Mouse (Mus musculus) megakaryocyte, embryonic 14.5 days (primary cell): ENCODE results near the gene Igsf9. TPM values are rescaled to one million over a fixed set of nuclear protein-coding genes. Genes with fewer than 3 reads are reported as not detected.

Source experiments
- H3K27me3 ChIP-seq: replicated peaks from 2 replicates; pipeline ENCODE3; 2012; ENCODE audit warnings: inconsistent platforms
- H3K36me3 ChIP-seq: replicated peaks from 2 replicates; pipeline ENCODE3; 2012; ENCODE audit warnings: low read length, inconsistent platforms, mixed read lengths
- H3K4me1 ChIP-seq: 2 replicates; pipeline ENCODE4 v1.6.1; 2012; ENCODE audit warnings: inconsistent platforms
- H3K4me3 ChIP-seq: replicated peaks from 2 replicates; pipeline ENCODE3; 2012; ENCODE audit warnings: moderate library complexity, mild to moderate bottlenecking, inconsistent platforms
- H3K9me3 ChIP-seq: 2 replicates; pipeline ENCODE4 v1.6.1; 2012; ENCODE audit warnings: inconsistent platforms
- FLI1 ChIP-seq: IDR thresholded peaks from 2 replicates; pipeline ENCODE4 v1.6.1; 2012; ENCODE audit warnings: low read length, inconsistent platforms, mixed read lengths
- GATA1 ChIP-seq: IDR thresholded peaks from 3 replicates; pipeline ENCODE4 v1.6.1; 2012; ENCODE audit warnings: mixed read lengths, low read length, inconsistent platforms, borderline replicate concordance
- polyA plus RNA-seq: library from polyadenylated mRNA; stranded (reverse); fragments of >175 nt; gene quantifications from 2 replicates; pipeline ENCODE4 v1.2.3, GENCODE M21; 2012; ENCODE audit warnings: low replicate concordance; ENCODE audit not compliant: insufficient read depth

The Igsf9 gene
- polyA plus RNA-seq, 1 experiment = 0.41 TPM

DNA sequence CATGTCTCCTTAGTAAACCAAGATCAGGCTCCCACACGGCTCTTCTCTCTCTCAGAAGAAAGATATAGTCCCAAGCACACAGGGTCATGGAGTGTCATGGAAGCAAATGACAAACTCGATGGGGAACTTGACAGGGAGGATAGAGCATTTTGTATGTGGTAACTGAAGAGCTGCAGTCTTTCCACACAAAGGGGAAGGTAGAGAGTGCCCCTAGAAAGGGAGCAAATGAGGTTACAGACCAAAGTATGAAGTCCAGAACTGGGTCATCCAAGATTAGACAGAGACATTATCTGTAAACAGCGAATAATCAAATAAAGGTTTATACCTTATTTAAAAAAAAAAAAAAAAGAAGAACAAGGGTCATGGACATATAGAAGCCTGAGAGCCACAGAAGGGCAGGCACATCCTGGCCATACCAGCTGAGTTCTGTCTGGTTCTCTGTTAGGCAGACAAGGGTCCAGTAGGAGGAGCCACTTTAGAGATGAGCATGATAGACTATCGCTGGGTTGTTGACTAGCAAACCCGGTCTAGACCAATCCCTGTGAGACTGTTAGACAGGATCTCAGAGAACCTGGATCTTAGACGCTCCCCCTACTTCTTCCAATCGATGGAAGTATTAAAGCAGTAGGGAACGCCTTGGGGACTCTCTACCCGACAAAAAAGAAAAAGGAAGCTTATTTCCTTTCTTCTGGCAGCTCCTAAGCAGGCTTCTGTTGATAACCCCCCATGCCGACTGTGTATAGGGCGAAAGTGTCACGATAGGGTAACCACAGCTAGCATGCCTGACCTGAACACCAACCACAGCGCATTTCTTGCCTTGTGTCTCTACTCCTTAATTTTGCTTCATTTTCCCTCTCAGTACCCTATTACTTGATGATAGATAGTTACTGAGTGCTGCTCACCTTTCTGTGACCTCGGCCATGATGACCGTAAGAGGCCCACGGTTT is 17.9 kb upstream of the Igsf9 start:
- Histone ChIP-seq H3K36me3 (no peaks in the 10 kb centered on the region), H3K4me1 (peaks cover 26% of the 10 kb centered on the region), H3K4me3 (peak overlapping the region; percentile 62), H3K9me3 (no peaks in the 10 kb centered on the region), H3K27me3 (peaks cover 9% of the 10 kb centered on the region)
- TF ChIP-seq FLI1 (no peak), GATA1 (no peak)

- Histone ChIP-seq H3K4me3 (no peak overlapping the region), H3K36me3 (no peaks in the 10 kb centered on the region), H3K9me3 (no peaks in the 10 kb centered on the region), H3K4me1 (peaks cover 14% of the 10 kb centered on the region), H3K27me3 (peaks cover 17% of the 10 kb centered on the region)
- TF ChIP-seq FLI1 (no peak), GATA1 (no peak)
Observed at GRCm38 (mm10) chr1:172468301-172468877, 13.2 kb upstream of the Igsf9 start.

DNA sequence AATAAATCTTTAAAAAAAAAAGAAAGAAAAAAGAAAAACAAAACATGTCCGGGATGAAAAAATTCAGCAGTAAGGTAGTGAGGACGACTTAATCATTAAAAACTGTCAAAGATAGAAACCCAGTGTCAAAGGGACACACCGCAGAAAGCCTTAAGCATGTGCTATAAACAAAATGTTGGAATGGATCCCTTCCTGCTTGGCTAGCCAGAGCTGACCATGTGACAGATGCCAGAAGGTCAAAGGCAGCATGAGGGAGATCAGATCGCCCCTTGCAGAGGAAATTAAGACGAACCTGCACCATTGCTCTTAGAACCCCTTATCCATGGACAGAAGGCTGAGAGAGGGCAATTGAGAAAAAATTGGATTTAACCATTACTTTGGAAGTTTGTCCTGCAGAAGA is 12.2 kb upstream of the Igsf9 start:
- Histone ChIP-seq H3K27me3 (peaks cover 18% of the 10 kb centered on the region), H3K36me3 (no peaks in the 10 kb centered on the region), H3K4me3 (no peak overlapping the region)

GRCm38 (mm10) chr1:172469810-172470448 is 11.7 kb upstream of the Igsf9 start:
- H3K36me3 ChIP-seq = no peaks in the 10 kb centered on the region

More for the DNA sequence above, 12.2 kb upstream of the Igsf9 start:
- no peak for TF ChIP-seq FLI1
- TF ChIP-seq GATA1 = no peak
- Histone ChIP-seq H3K9me3 (no peaks in the 10 kb centered on the region), H3K4me1 (peaks cover 6% of the 10 kb centered on the region)

GRCm38 (mm10) chr1:172472909-172473308 is 8.7 kb upstream of the Igsf9 start:
- Histone ChIP-seq H3K9me3 (no peaks in the 10 kb centered on the region), H3K36me3 (no peaks in the 10 kb centered on the region), H3K27me3 (peaks cover 33% of the 10 kb centered on the region), H3K4me3 (no peak overlapping the region), H3K4me1 (peaks cover 11% of the 10 kb centered on the region)
- no peak for TF ChIP-seq FLI1
- no peak for TF ChIP-seq GATA1

More at GRCm38 (mm10) chr1:172469810-172470448, 11.7 kb upstream of the Igsf9 start:
- H3K4me3 ChIP-seq = no peak overlapping the region
- TF ChIP-seq FLI1 = no peak
- H3K9me3 ChIP-seq = no peaks in the 10 kb centered on the region
- peaks cover 9% of the 10 kb centered on the region for H3K4me1 ChIP-seq
- H3K27me3 ChIP-seq = peaks cover 21% of the 10 kb centered on the region

DNA sequence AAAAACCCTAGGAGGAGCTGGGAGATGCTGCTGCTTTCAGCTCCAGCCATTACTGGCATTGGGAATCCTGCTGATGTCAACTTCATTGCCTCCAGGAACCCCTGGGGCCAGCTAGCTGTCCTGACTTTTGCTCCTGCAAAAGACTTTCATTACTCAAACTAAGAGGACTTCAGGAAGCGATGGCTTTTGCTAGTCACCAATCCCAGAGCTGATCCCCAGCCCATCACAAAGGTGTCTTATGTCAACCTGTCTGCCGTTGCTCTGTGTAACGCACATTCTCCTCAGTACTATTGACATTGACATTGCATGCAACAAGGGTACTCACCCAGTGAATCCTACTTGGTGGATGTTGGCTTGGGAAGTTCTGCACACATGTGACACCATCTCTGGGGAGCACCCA is 7.4 kb upstream of the Igsf9 start:
- Histone ChIP-seq H3K9me3 (no peaks in the 10 kb centered on the region), H3K36me3 (no peaks in the 10 kb centered on the region), H3K4me3 (no peak overlapping the region), H3K27me3 (peaks cover 43% of the 10 kb centered on the region), H3K4me1 (peaks cover 11% of the 10 kb centered on the region)
- TF ChIP-seq FLI1 = no peak
- TF ChIP-seq GATA1 = no peak

GRCm38 (mm10) chr1:172475054-172475741 is 6.4 kb upstream of the Igsf9 start, which contains the start of gene Slamf9:
TSS of gene Slamf9 (plus strand) at chr1:172475358.
- peaks cover 48% of the 10 kb centered on the region for H3K27me3 ChIP-seq
- H3K36me3 ChIP-seq = no peaks in the 10 kb centered on the region
- no peaks in the 10 kb centered on the region for H3K9me3 ChIP-seq
- TF ChIP-seq FLI1 = no peak
- TF ChIP-seq GATA1 = no peak
- peaks cover 11% of the 10 kb centered on the region for H3K4me1 ChIP-seq
- no peak within 1 kb of the TSS for H3K4me3 ChIP-seq

DNA sequence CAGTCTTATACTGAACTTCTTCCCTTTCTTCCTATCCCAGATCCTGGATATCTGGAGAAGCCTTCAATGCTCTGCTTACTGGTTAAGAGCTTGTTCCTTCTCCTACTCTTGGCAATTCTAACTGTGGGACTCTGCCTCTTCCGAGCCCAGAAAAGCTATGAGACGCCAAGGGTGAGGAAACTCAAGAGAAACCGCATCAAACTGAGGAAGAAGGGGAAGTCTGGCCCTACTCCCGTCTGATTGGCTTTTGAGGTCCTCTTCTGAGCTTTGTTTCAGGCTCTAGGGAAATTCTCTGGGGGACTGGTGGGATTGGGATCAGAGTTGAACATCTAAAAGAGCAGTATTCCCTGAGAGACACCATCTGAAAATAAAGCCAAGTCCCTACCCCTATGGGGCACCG is 3.6 kb upstream of the Igsf9 start:
- no peak for TF ChIP-seq FLI1
- no peak for TF ChIP-seq GATA1
- Histone ChIP-seq H3K27me3 (peaks cover 70% of the 10 kb centered on the region), H3K4me3 (no peak overlapping the region), H3K9me3 (no peaks in the 10 kb centered on the region), H3K36me3 (no peaks in the 10 kb centered on the region), H3K4me1 (peaks cover 27% of the 10 kb centered on the region)

- Histone ChIP-seq H3K4me1 (peaks cover 19% of the 10 kb centered on the region), H3K36me3 (no peaks in the 10 kb centered on the region), H3K9me3 (no peaks in the 10 kb centered on the region), H3K4me3 (no peak overlapping the region), H3K27me3 (peaks cover 86% of the 10 kb centered on the region)
- TF ChIP-seq GATA1 (no peak), FLI1 (no peak)
Observed at GRCm38 (mm10) chr1:172480376-172480775, 1.2 kb upstream of the Igsf9 start.
